Mouse (Mus musculus) right cerebral cortex, postnatal 4 days (tissue): ENCODE data around the gene Gpsm1.
A peak's percentile ranks its signal among the peaks of the same experiment; 100 is the strongest.

Experiments used
- DNase-seq: peaks from one replicate; pipeline ENCODE4 v3.0.0-alpha.2; 2022

Gpsm1 gene

GRCm38 (mm10) chr2:26313394-26313793 lies 1.9 kb upstream of the Gpsm1 start:
- DNase-seq: no peak

GRCm38 (mm10) chr2:26314281-26315071 lies 839 bp upstream of the Gpsm1 start:
- DNase-seq: no peak

GRCm38 (mm10) chr2:26315925-26316311 lies 603 bp downstream of the Gpsm1 start:
- DNase-seq: peak; percentile 55

GRCm38 (mm10) chr2:26316576-26317246 lies 1.4 kb downstream of the Gpsm1 start:
- DNase-seq: no peak

GRCm38 (mm10) chr2:26317371-26317770 lies 2.1 kb downstream of the Gpsm1 start:
- no peak for DNase-seq

GRCm38 (mm10) chr2:26317991-26318672 lies 2.8 kb downstream of the Gpsm1 start:
- DNase-seq: no peak

- no peak for DNase-seq
Measured at GRCm38 (mm10) chr2:26319109-26319508, 3.8 kb downstream of the Gpsm1 start.

GRCm38 (mm10) chr2:26319519-26320244 lies 4.4 kb downstream of the Gpsm1 start:
- no peak for DNase-seq

GRCm38 (mm10) chr2:26320245-26321185 lies 5.2 kb downstream of the Gpsm1 start:
- DNase-seq: no peak

- DNase-seq: no peak
Measured at GRCm38 (mm10) chr2:26323589-26324325, 8.4 kb downstream of the Gpsm1 start.

- no peak for DNase-seq
Measured at GRCm38 (mm10) chr2:26324917-26325316, 9.6 kb downstream of the Gpsm1 start.

- peak; percentile 57 for DNase-seq
Measured at GRCm38 (mm10) chr2:26325386-26326181, 10.3 kb downstream of the Gpsm1 start.

GRCm38 (mm10) chr2:26327852-26328251 lies 12.5 kb downstream of the Gpsm1 start:
- no peak for DNase-seq

GRCm38 (mm10) chr2:26329402-26329801 lies 14.1 kb downstream of the Gpsm1 start:
- no peak for DNase-seq

GRCm38 (mm10) chr2:26330056-26330468 lies 14.7 kb downstream of the Gpsm1 start:
- no peak for DNase-seq

- no peak for DNase-seq
Measured at GRCm38 (mm10) chr2:26330702-26331101, 15.4 kb downstream of the Gpsm1 start.

- DNase-seq: no peak
Measured at GRCm38 (mm10) chr2:26338302-26339203, 23.2 kb downstream of the Gpsm1 start.

- no peak for DNase-seq
Measured at GRCm38 (mm10) chr2:26339204-26339551, 23.9 kb downstream of the Gpsm1 start.

- DNase-seq: no peak
Measured at GRCm38 (mm10) chr2:26341510-26341981, 26.2 kb downstream of the Gpsm1 start.
